Mouse (Mus musculus): ENCODE measurements around the gene Map3k21. TPM values are rescaled to one million over a fixed set of nuclear protein-coding genes. Genes with fewer than 3 reads are reported as not detected.

The Map3k21 gene
- polyA plus RNA-seq (2015; fragmentation: Nextera tagmentation; extraction: Ambion mirVana): 0.27 and 0.37 TPM in 2 replicates

GRCm38 (mm10) chr8:125910365-125911228, at the start of gene Map3k21:
Gene Map3k21, plus strand, starts transcription at chr8:125910450.
- under 1% methylated on average over 83 of the region's 93 CpGs for WGBS

GRCm38 (mm10) chr8:125866125-125866524, 44.1 kb upstream of the Map3k21 start:
- Histone ChIP-seq H3K9ac (no peak overlapping the region), H3K36me3 (no peaks in the 10 kb centered on the region), H3K27me3 (no peaks in the 10 kb centered on the region), H3K4me1 (0 out of 2 replicates have a peak, but pooled peaks cover 8% of the 10 kb centered on the region), H3K4me3 (replicated peaks) (no peak overlapping the region), H3K9me3 (replicated peaks) (no peaks in the 10 kb centered on the region), H3K4me2 (replicated peaks) (no peak overlapping the region), H3K27ac (replicated peaks) (no peak overlapping the region)
- ATAC-seq (ENCODE audit: insufficient number of reproducible peaks, low FRiP score, low TSS enrichment, low read depth): no peak
- WGBS: 80% methylated on average over 12 of the region's 12 CpGs

More at GRCm38 (mm10) chr8:125910365-125911228, at the start of gene Map3k21:
- Histone ChIP-seq H3K4me2 (replicated peaks) (peak within 1 kb of the TSS; percentile 98), H3K4me1 (peaks cover 19% of the 10 kb centered on the region), H3K4me3 (replicated peaks) (peak within 1 kb of the TSS; percentile 54), H3K36me3 (no peaks in the 10 kb centered on the region), H3K27ac (replicated peaks) (no peak within 1 kb of the TSS), H3K9me3 (replicated peaks) (no peaks in the 10 kb centered on the region), H3K9ac (peak within 1 kb of the TSS; percentile 35), H3K27me3 (peaks cover 57% of the 10 kb centered on the region)
- peak; percentile 35 for ATAC-seq (ENCODE audit: insufficient number of reproducible peaks, low FRiP score, low TSS enrichment, low read depth)

- no peak overlapping the region for H3K27ac ChIP-seq (replicated peaks)
- WGBS: 75% methylated on average over 7 of the region's 7 CpGs
Measured at GRCm38 (mm10) chr8:125868552-125868951, 41.7 kb upstream of the Map3k21 start.

GRCm38 (mm10) chr8:125869739-125870138, 40.5 kb upstream of the Map3k21 start:
- Histone ChIP-seq H3K9ac (no peak overlapping the region), H3K36me3 (no peaks in the 10 kb centered on the region), H3K4me1 (peaks cover 19% of the 10 kb centered on the region; the same call in 1 of the 2 replicates), H3K9me3 (replicated peaks) (no peaks in the 10 kb centered on the region), H3K4me2 (replicated peaks) (no peak overlapping the region), H3K27ac (replicated peaks) (no peak overlapping the region), H3K4me3 (replicated peaks) (no peak overlapping the region), H3K27me3 (no peaks in the 10 kb centered on the region; the same call in 1 of the 2 replicates)
- ATAC-seq (ENCODE audit: insufficient number of reproducible peaks, low FRiP score, low TSS enrichment, low read depth): no peak
- WGBS: 87% methylated on average over 3 of the region's 3 CpGs

More at GRCm38 (mm10) chr8:125868552-125868951, 41.7 kb upstream of the Map3k21 start:
- Histone ChIP-seq H3K4me3 (replicated peaks) (no peak overlapping the region), H3K36me3 (no peaks in the 10 kb centered on the region), H3K27me3 (no peaks in the 10 kb centered on the region; the same call in 1 of the 2 replicates), H3K4me2 (replicated peaks) (no peak overlapping the region), H3K4me1 (peaks cover 19% of the 10 kb centered on the region; the same call in 1 of the 2 replicates), H3K9ac (no peak overlapping the region), H3K9me3 (replicated peaks) (no peaks in the 10 kb centered on the region)
- ATAC-seq (ENCODE audit: insufficient number of reproducible peaks, low FRiP score, low TSS enrichment, low read depth): no peak

- WGBS: 33% methylated on average over 6 of the region's 6 CpGs
Measured at GRCm38 (mm10) chr8:125870179-125870702, 40.0 kb upstream of the Map3k21 start.

GRCm38 (mm10) chr8:125870821-125871321, 39.4 kb upstream of the Map3k21 start:
- Histone ChIP-seq H3K9me3 (replicated peaks) (no peaks in the 10 kb centered on the region), H3K27me3 (no peaks in the 10 kb centered on the region; the same call in 1 of the 2 replicates), H3K4me3 (replicated peaks) (no peak overlapping the region), H3K4me1 (peaks cover 19% of the 10 kb centered on the region; the same call in 1 of the 2 replicates), H3K4me2 (replicated peaks) (0 out of 2 replicates have a peak overlapping the region, but pooled peaks have one; percentile 21), H3K36me3 (no peaks in the 10 kb centered on the region), H3K9ac (no peak overlapping the region), H3K27ac (replicated peaks) (no peak overlapping the region)
- peak; percentile 12; the same call in 1 of the 2 replicates for ATAC-seq (ENCODE audit: insufficient number of reproducible peaks, low FRiP score, low TSS enrichment, low read depth)
- WGBS: 6% methylated on average over 7 of the region's 7 CpGs

More at GRCm38 (mm10) chr8:125870179-125870702, 40.0 kb upstream of the Map3k21 start:
- Histone ChIP-seq H3K4me3 (replicated peaks) (no peak overlapping the region), H3K36me3 (no peaks in the 10 kb centered on the region), H3K4me2 (replicated peaks) (no peak overlapping the region), H3K4me1 (peaks cover 19% of the 10 kb centered on the region; the same call in 1 of the 2 replicates), H3K9me3 (replicated peaks) (no peaks in the 10 kb centered on the region), H3K9ac (no peak overlapping the region), H3K27me3 (no peaks in the 10 kb centered on the region; the same call in 1 of the 2 replicates), H3K27ac (replicated peaks) (no peak overlapping the region)
- ATAC-seq (ENCODE audit: insufficient number of reproducible peaks, low FRiP score, low TSS enrichment, low read depth): no peak

- no peaks in the 10 kb centered on the region for H3K9me3 ChIP-seq (replicated peaks)
- H3K9ac ChIP-seq: no peak overlapping the region
- H3K36me3 ChIP-seq: no peaks in the 10 kb centered on the region
- H3K27ac ChIP-seq (replicated peaks): peak overlapping the region; percentile 39; the same call in 1 of the 2 replicates
- H3K27me3 ChIP-seq: no peaks in the 10 kb centered on the region; the same call in 1 of the 2 replicates
- peaks cover 19% of the 10 kb centered on the region; the same call in 1 of the 2 replicates for H3K4me1 ChIP-seq
- no peak overlapping the region for H3K4me2 ChIP-seq (replicated peaks)
- no peak overlapping the region for H3K4me3 ChIP-seq (replicated peaks)
- 49% methylated on average over 9 of the region's 9 CpGs for WGBS
- ATAC-seq (ENCODE audit: insufficient number of reproducible peaks, low FRiP score, low TSS enrichment, low read depth): peak; percentile 32; the same call in 1 of the 2 replicates
Measured at GRCm38 (mm10) chr8:125872501-125873249, 37.6 kb upstream of the Map3k21 start.

- WGBS: 72% methylated on average over 2 of the region's 2 CpGs
- no peak for ATAC-seq (ENCODE audit: insufficient number of reproducible peaks, low FRiP score, low TSS enrichment, low read depth)
Measured at GRCm38 (mm10) chr8:125873250-125873534, 37.1 kb upstream of the Map3k21 start.

GRCm38 (mm10) chr8:125880447-125880846, 29.8 kb upstream of the Map3k21 start:
- Histone ChIP-seq H3K4me2 (replicated peaks) (no peak overlapping the region), H3K9ac (no peak overlapping the region), H3K27ac (replicated peaks) (no peak overlapping the region), H3K36me3 (no peaks in the 10 kb centered on the region), H3K4me1 (no peaks in the 10 kb centered on the region), H3K9me3 (replicated peaks) (no peaks in the 10 kb centered on the region), H3K4me3 (replicated peaks) (no peak overlapping the region), H3K27me3 (no peaks in the 10 kb centered on the region)
- no peak for ATAC-seq (ENCODE audit: insufficient number of reproducible peaks, low FRiP score, low TSS enrichment, low read depth)
- 72% methylated on average over 4 of the region's 4 CpGs for WGBS

More at GRCm38 (mm10) chr8:125873250-125873534, 37.1 kb upstream of the Map3k21 start:
- Histone ChIP-seq H3K36me3 (no peaks in the 10 kb centered on the region), H3K9ac (no peak overlapping the region), H3K4me2 (replicated peaks) (no peak overlapping the region), H3K27ac (replicated peaks) (no peak overlapping the region), H3K27me3 (no peaks in the 10 kb centered on the region; the same call in 1 of the 2 replicates), H3K4me3 (replicated peaks) (no peak overlapping the region), H3K4me1 (peaks cover 19% of the 10 kb centered on the region; the same call in 1 of the 2 replicates), H3K9me3 (replicated peaks) (no peaks in the 10 kb centered on the region)

- Histone ChIP-seq H3K27me3 (no peaks in the 10 kb centered on the region), H3K36me3 (no peaks in the 10 kb centered on the region), H3K4me2 (replicated peaks) (no peak overlapping the region), H3K4me3 (replicated peaks) (no peak overlapping the region), H3K4me1 (no peaks in the 10 kb centered on the region), H3K9ac (no peak overlapping the region), H3K9me3 (replicated peaks) (no peaks in the 10 kb centered on the region), H3K27ac (replicated peaks) (no peak overlapping the region)
- no peak for ATAC-seq (ENCODE audit: insufficient number of reproducible peaks, low FRiP score, low TSS enrichment, low read depth)
- 88% methylated on average over 9 of the region's 9 CpGs for WGBS
Measured at GRCm38 (mm10) chr8:125887549-125887948, 22.7 kb upstream of the Map3k21 start.

All from embryonic facial prominence, embryonic 15.5 days (tissue).